Mouse (Mus musculus) lung, embryonic 16.5 days (tissue): ENCODE results near the gene Slc26a1. TPM values are rescaled to one million over a fixed set of nuclear protein-coding genes. Genes with fewer than 3 reads are reported as not detected.
A peak's percentile ranks its signal among the peaks of the same experiment; 100 is the strongest.

Experiments
- ATAC-seq: fragments of 200-750 bp; cut with Nextera tagmentation; 2 replicates; pipeline ENCODE4 v1.8.0; 2017; ENCODE audit warnings: low read depth, mild to moderate bottlenecking, moderate library complexity
- H3K27ac ChIP-seq: fragments of 300-500 bp; sonication (generic); 2 replicates; pipeline ENCODE4 v1.5.1; 2014; ENCODE audit warnings: mild to moderate bottlenecking, control low read depth, low read length
- H3K27me3 ChIP-seq: fragments of 300-500 bp; sonication (generic); 2 replicates; pipeline ENCODE4 v1.6.1; 2014; ENCODE audit warnings: low read depth, low read length, mixed read lengths; ENCODE audit not compliant: control insufficient read depth, insufficient read depth
- H3K36me3 ChIP-seq: fragments of 300-500 bp; sonication (generic); 2 replicates; pipeline ENCODE4 v1.6.1; 2014; ENCODE audit warnings: low read length; ENCODE audit not compliant: control insufficient read depth, insufficient read depth
- H3K4me1 ChIP-seq: fragments of 300-500 bp; sonication (generic); replicated peaks from 2 replicates; pipeline ENCODE4 v1.6.1; 2014; ENCODE audit warnings: low read length, mixed read lengths; ENCODE audit not compliant: control insufficient read depth, insufficient read depth
- H3K4me2 ChIP-seq: fragments of 300-500 bp; sonication (generic); 2 replicates; pipeline ENCODE4 v1.6.1; 2014; ENCODE audit warnings: low read depth, low read length, control low read depth
- H3K4me3 ChIP-seq: fragments of 300-500 bp; sonication (generic); 2 replicates; pipeline ENCODE4 v1.5.1; 2014; ENCODE audit warnings: mild to moderate bottlenecking, low read length, control low read depth
- H3K9ac ChIP-seq: fragments of 300-500 bp; sonication (generic); 2 replicates; pipeline ENCODE4 v1.6.1; 2014; ENCODE audit warnings: low read length, control low read depth
- H3K9me3 ChIP-seq: fragments of 300-500 bp; sonication (generic); 2 replicates; pipeline ENCODE4 v1.6.1; 2016; ENCODE audit warnings: low read length; ENCODE audit not compliant: control insufficient read depth
- WGBS: fragments of 180-500 bp; shearing (Covaris S2); extraction: QIAGEN DNeasy Blood & Tissue Kit; methylation state at CpG from one replicate; pipeline ENCODE4 v1.1.7; 2014; 5-methylcytosine and 5-hydroxymethylcytosine counted together
- polyA plus RNA-seq: library from polyadenylated mRNA; unstranded; fragments of >200 nt; fragmentation: Nextera tagmentation; extraction: Ambion mirVana; gene quantifications from 2 replicates; pipeline ENCODE4 v1.2.1, GENCODE M21; 2015

Gene Slc26a1
- polyA plus RNA-seq: 0.51 and 0.75 TPM in 2 replicates

DNA sequence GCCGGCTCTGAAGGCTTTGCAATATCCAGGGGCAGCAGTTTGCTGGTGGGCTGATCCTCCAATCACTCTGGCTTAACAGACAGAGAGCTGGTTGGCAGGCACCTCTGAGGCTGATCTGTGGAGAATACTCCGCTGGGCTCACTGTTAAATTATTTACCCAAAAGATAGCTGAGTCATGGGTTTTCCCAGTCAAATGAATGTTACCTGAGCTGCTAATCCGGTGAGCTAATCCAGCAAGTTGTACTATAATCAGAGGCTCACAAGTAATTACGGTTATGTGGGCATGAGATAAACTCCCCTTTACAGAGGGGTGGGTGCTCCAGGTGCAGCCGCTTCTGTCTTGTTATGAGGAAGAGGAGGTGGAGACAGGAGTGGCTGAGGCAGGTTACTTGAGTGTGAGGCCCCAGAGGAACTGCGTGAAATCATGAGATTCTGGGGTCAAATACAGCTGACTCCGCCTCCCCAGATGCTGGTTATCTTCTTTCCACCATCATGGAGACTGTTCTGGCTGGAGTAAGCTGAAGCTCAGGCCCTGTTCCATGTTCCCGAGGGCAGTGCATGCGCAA lies at the start of gene Slc26a1:
TSS of gene Slc26a1 (minus strand) at position 319 of the 566 bp plus-strand sequence.
- H3K36me3 ChIP-seq: peaks cover 6% of the 10 kb centered on the region
- no peak within 1 kb of the TSS for H3K9ac ChIP-seq
- no peak within 1 kb of the TSS for H3K4me2 ChIP-seq
- H3K9me3 ChIP-seq: no peaks in the 10 kb centered on the region
- 56% methylated on average over 9 of the region's 9 CpGs for WGBS
- no peak within 1 kb of the TSS for H3K27ac ChIP-seq
- no peaks in the 10 kb centered on the region for H3K27me3 ChIP-seq
- ATAC-seq: no peak
- no peak within 1 kb of the TSS for H3K4me3 ChIP-seq
- peaks cover 12% of the 10 kb centered on the region for H3K4me1 ChIP-seq

DNA sequence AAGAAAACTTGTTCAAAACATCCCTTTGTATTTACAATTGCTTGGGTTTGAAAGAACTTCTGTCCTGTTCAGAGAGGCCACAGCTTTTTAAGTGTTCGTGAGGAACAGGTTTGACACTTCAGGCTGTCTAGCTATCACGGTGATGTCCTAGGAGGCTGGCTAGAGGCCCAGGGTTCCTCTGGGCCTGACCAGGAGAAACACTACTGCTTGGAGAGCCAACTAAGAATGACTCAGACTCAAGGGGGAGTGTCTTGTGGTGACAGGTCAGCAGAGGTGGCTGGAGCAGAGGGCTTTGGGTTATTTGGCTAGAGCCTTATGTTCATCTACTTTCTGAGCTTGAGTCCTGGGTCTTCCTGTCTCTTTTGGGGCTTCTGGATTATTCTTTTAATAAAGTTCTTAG lies 48.6 kb upstream of the Slc26a1 start:
- Histone ChIP-seq H3K27ac (no peak overlapping the region), H3K4me2 (no peak overlapping the region), H3K4me3 (no peak overlapping the region), H3K9ac (no peak overlapping the region), H3K4me1 (0 out of 2 replicates have a peak, but pooled peaks cover 4% of the 10 kb centered on the region), H3K36me3 (no peaks in the 10 kb centered on the region), H3K27me3 (no peaks in the 10 kb centered on the region), H3K9me3 (no peaks in the 10 kb centered on the region)
- 38% methylated on average over 2 of the region's 2 CpGs for WGBS
- no peak for ATAC-seq

- H3K27ac ChIP-seq: no peak overlapping the region
- WGBS: 37% methylated on average over 7 of the region's 7 CpGs
- H3K27me3 ChIP-seq: no peaks in the 10 kb centered on the region
- no peak overlapping the region for H3K9ac ChIP-seq
- no peak for ATAC-seq
- 0 out of 2 replicates have a peak, but pooled peaks cover 5% of the 10 kb centered on the region for H3K4me1 ChIP-seq
- H3K9me3 ChIP-seq: no peaks in the 10 kb centered on the region
- H3K36me3 ChIP-seq: no peaks in the 10 kb centered on the region
- no peak overlapping the region for H3K4me3 ChIP-seq
- no peak overlapping the region for H3K4me2 ChIP-seq
These were observed 44.4 kb upstream of the Slc26a1 start for GRCm38 (mm10) chr5:108719761-108720160.

GRCm38 (mm10) chr5:108718051-108718450 lies 42.7 kb upstream of the Slc26a1 start:
- Histone ChIP-seq H3K27me3 (no peaks in the 10 kb centered on the region), H3K4me3 (no peak overlapping the region), H3K27ac (no peak overlapping the region), H3K36me3 (no peaks in the 10 kb centered on the region), H3K9ac (no peak overlapping the region), H3K4me1 (peaks cover 5% of the 10 kb centered on the region; the same call in 1 of the 2 replicates), H3K4me2 (no peak overlapping the region), H3K9me3 (no peaks in the 10 kb centered on the region)
- WGBS: 37% methylated on average over 4 of the region's 4 CpGs
- ATAC-seq: no peak

DNA sequence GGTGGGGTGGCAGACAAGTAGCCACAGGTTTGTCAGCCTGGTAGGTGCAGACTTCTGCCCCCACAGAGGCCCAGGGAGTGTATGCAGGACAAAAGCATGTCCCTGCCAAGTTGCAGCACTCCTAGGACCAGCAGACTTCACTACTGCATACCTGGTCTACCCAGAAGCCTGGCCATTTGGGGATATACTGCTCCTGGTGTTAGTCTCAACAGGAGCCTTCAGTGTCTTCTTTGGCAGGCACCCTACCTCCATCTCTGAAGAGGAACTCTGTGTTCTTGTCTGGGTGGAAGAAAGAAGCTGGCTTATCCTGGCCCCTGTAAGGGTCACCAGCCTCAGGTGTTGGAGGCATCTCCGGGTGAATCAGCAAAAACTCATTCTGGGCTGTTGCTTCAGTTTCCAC lies 40.6 kb upstream of the Slc26a1 start:
- 77% methylated on average over 1 of the region's 1 CpGs for WGBS
- H3K4me1 ChIP-seq: peaks cover 5% of the 10 kb centered on the region; the same call in 1 of the 2 replicates
- ATAC-seq: no peak
- H3K27me3 ChIP-seq: no peaks in the 10 kb centered on the region
- H3K9ac ChIP-seq: no peak overlapping the region
- H3K36me3 ChIP-seq: no peaks in the 10 kb centered on the region
- no peak overlapping the region for H3K27ac ChIP-seq
- H3K9me3 ChIP-seq: no peaks in the 10 kb centered on the region
- H3K4me2 ChIP-seq: no peak overlapping the region
- no peak overlapping the region for H3K4me3 ChIP-seq

- ATAC-seq: peak; percentile 72
- 44% methylated on average over 6 of the region's 6 CpGs for WGBS
- Histone ChIP-seq H3K27me3 (no peaks in the 10 kb centered on the region), H3K4me1 (peaks cover 3% of the 10 kb centered on the region; the same call in 1 of the 2 replicates), H3K4me3 (no peak overlapping the region), H3K9ac (no peak overlapping the region; the same call in 1 of the 2 replicates), H3K27ac (peak overlapping the region; percentile 29; the same call in 1 of the 2 replicates), H3K36me3 (no peaks in the 10 kb centered on the region), H3K9me3 (no peaks in the 10 kb centered on the region), H3K4me2 (no peak overlapping the region)
These were observed 38.8 kb upstream of the Slc26a1 start for GRCm38 (mm10) chr5:108714149-108714548.

DNA sequence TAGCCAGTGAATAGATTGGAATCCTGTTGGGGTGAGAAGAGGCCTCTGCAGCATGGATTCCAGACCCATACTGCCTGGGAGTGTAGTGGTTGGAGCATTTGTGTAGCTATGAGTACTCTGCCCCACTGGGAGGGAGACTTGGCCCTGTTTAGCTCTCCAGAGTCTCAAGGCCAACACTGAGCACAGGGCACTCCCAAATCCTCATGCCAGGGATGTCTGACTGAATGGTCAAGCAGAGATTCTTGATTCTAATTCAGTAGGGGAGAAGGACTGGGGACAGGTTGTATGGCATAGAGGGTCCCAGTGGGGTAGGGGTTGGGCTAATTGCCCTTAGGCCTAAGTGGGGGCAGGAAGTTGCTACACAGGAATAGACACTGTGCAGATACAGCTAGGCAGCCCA lies 38.3 kb upstream of the Slc26a1 start:
- Histone ChIP-seq H3K36me3 (no peaks in the 10 kb centered on the region), H3K4me3 (no peak overlapping the region), H3K4me2 (no peak overlapping the region), H3K4me1 (no peaks in the 10 kb centered on the region; the same call in 1 of the 2 replicates), H3K9ac (no peak overlapping the region; the same call in 1 of the 2 replicates), H3K9me3 (no peaks in the 10 kb centered on the region), H3K27ac (peak overlapping the region; percentile 29; the same call in 1 of the 2 replicates), H3K27me3 (no peaks in the 10 kb centered on the region)
- ATAC-seq: 0 out of 2 replicates have a peak, but pooled peaks have one; percentile 27

DNA sequence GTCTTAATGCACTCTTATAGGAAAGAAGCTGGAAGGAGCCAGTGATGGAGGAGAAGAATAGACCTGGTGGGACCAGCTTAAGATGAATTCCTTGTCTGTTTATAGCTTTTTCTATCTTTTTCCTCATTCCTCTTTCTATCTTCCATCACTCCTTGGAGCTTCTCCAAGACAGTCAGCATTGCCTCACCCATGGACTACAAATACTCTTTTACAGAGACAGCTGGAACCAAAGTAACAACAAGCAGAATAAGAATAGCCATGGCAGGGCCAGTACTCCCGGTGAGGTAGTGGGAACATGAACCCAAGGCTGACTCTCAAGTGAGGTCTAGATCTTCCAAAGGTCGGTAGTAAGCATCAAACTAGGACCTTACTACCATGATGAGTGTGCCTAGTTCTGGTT lies 37.7 kb upstream of the Slc26a1 start:
- no peak for ATAC-seq
- H3K27ac ChIP-seq: no peak overlapping the region
- no peak overlapping the region for H3K9ac ChIP-seq
- no peaks in the 10 kb centered on the region for H3K9me3 ChIP-seq
- no peak overlapping the region for H3K4me3 ChIP-seq
- WGBS: 77% methylated on average over 2 of the region's 2 CpGs
- no peak overlapping the region for H3K4me2 ChIP-seq
- H3K4me1 ChIP-seq: no peaks in the 10 kb centered on the region; the same call in 1 of the 2 replicates
- H3K27me3 ChIP-seq: no peaks in the 10 kb centered on the region
- H3K36me3 ChIP-seq: no peaks in the 10 kb centered on the region

DNA sequence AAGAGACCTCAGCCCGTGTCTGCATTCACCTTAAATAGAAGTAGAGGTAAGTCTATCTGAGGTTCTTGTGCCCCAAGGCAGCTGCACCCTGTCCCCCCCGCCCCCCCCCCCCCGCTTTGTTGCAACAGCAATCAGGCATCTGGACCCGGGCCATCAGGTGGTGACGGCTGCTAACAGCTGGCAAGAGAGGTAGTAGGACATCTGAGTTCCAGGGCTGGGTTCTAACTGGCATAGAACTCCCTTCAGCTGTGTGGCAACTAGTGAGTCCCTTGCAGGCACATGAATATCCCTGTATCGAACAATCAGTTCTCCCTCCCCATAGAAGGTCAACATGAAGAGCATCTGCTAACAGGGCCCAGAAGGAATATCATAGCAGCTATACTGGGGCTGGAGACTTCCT lies 36.6 kb upstream of the Slc26a1 start:
- no peaks in the 10 kb centered on the region; the same call in 1 of the 2 replicates for H3K4me1 ChIP-seq

More for the DNA sequence above, 36.6 kb upstream of the Slc26a1 start:
- no peak overlapping the region for H3K4me2 ChIP-seq
- no peak overlapping the region for H3K4me3 ChIP-seq
- ATAC-seq: no peak
- no peaks in the 10 kb centered on the region for H3K27me3 ChIP-seq
- no peak overlapping the region for H3K27ac ChIP-seq
- 68% methylated on average over 5 of the region's 6 CpGs for WGBS
- H3K36me3 ChIP-seq: no peaks in the 10 kb centered on the region
- no peak overlapping the region for H3K9ac ChIP-seq
- no peaks in the 10 kb centered on the region for H3K9me3 ChIP-seq
